Mouse (Mus musculus) ovary, postnatal 10 days (tissue): ENCODE data around the gene Bcl2.

Source experiments
- DNase-seq: peaks from one replicate; pipeline ENCODE4 v3.0.0; 2022; ENCODE audit warnings: low spot score

Bcl2 gene

DNA sequence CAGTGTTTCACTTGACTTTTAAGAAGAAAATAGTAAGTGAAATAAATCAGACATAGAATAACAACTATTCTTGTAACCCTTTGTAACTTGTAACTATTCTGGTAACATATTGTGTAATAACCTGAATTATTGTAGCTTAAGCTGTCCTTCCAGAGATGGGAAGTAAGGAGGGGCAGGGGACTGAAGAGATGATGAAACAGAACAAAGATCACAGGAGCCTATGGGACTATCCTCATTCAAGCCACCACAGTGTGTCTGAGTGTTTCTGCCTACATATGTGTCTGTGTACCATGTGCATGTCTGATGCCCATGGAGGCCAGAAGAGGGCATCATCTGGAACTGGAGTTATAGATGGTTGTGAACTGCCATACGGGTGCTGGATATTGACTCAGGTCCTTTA lies 49.1 kb downstream of the Bcl2 start:
- DNase-seq, result no peak

GRCm38 (mm10) chr1:106662486-106662885 lies 51.6 kb downstream of the Bcl2 start:
- DNase-seq, result no peak

DNA sequence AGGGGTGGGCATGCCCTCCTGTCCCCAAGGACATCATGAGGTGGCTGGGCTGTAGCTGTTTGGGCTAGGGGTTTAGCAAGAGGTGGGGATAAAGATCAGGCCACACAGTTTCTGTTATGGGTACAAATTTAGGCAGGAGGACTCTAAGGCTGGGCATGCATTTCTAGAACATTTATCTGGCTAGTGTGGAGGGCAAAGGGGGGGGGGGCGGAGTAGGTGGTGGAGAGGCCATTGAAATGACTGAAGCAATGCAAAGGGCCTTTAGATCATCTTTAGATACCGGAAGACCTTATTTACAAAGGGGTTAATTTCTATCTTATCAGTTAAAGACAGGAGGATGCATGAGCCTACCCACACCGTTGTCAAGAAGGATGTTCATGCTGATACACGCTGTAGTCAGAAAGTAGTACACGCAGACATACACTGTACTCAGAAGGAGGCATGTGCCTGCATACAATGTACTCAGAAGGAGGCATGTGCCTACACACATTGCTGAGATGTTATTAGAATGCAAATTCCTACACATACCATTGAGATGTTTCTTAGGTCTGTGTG lies 55.7 kb downstream of the Bcl2 start:
- DNase-seq, result no peak

GRCm38 (mm10) chr1:106656207-106656738 lies 57.8 kb downstream of the Bcl2 start:
- no peak for DNase-seq

DNA sequence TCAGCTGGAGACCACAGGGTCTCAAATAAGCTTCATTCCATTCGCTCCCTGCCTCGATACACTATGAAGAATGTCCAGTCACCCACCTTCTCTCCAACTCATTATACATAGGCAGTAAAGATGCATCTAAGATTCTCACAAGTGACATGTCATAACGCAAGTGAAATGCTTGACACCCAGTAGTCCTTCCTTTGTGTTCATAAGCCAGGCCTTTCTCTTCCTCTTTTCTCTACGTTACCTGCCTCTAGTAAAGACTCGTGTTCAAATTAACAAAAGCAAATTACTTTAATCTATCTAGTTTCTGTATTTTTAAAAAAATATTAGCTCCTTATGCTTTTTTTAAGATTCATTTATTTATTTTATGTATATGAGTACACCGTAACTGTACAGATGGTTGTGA lies 59.8 kb downstream of the Bcl2 start:
- no peak for DNase-seq

- no peak for DNase-seq
Measured at GRCm38 (mm10) chr1:106653441-106653860, 60.6 kb downstream of the Bcl2 start.

- no peak for DNase-seq
Measured at GRCm38 (mm10) chr1:106651211-106651610, 62.9 kb downstream of the Bcl2 start.

- DNase-seq, result no peak
Measured at GRCm38 (mm10) chr1:106650427-106650826, 63.6 kb downstream of the Bcl2 start.

DNA sequence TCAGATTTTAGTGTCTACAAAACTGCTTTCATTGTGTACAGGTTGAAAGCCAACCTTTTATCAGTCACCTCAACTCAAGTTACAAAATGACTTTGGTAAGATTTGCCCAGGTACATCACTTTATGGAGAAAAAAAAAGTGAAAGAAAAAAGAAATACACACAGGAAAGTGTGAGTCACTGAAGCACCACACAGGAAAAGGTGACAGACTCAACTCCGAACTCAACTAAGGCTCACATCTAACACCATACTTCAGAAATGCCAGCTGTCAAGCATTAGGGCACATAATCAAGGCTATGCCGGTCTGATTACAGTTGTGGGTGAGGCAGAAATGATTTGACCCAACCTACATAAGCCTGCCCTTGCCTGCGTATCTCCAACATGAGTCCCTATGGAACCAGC lies 66.7 kb downstream of the Bcl2 start:
- no peak for DNase-seq

- DNase-seq, result no peak
Measured at GRCm38 (mm10) chr1:106644566-106644965, 69.5 kb downstream of the Bcl2 start.

DNA sequence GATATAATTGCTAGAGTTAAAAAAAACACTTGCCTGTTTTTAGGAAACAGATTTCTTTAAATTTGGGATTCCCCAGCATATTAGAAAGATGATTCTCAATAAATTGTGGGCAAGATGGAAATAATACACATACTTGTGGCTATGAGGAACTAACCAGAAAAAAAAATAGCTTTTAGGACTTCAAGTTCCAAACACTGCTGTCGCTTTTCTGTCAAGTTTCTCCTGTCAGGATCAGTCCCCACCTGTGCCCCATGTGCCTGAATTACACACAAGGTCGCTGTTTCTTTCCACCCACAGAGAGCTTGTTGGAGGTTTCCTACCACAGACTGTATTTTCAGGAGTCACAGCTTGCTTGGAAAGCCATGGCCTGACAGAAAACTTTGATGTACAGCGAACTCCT lies 70.5 kb downstream of the Bcl2 start:
- no peak for DNase-seq

DNA sequence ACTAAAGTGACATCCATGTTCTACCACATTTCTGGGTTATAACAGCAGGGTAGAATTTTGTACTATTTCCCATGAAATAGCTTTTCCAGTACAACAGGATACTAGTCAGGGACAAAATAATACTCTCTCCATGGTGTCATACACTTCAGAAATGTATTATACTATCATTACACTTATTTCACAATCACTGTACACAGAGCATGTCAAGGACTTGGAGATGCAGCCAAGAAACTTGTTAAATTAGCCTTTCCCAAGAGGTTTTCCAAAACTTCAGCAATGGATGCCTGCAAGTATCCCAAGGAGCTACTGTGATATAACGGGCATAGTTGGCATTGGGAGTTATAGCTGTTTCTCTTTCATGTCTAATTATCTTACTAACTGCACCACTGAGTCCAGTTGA lies 73.5 kb downstream of the Bcl2 start:
- no peak for DNase-seq

- DNase-seq, result no peak
Measured at GRCm38 (mm10) chr1:106637705-106638104, 76.4 kb downstream of the Bcl2 start.

- no peak for DNase-seq
Measured at GRCm38 (mm10) chr1:106636714-106637113, 77.4 kb downstream of the Bcl2 start.

DNA sequence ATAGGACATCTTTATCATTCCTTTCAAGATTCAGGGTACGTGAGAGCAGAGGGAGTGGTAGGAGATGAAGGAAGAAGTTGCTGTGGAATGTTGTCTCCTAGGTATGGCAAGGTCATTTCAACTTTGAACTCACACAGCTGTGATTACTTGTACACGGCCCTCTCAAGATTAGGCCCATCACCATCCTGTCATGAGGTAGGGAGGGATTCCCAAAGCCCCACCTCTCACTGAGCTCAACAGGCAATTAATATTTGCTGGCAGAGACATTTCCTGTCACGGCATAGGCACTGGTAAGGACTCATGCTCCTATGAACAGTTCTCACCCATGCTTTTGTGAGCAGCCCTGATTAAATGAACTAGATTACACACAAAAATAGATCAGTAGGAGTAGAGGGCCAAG lies 80.9 kb downstream of the Bcl2 start:
- no peak for DNase-seq

DNA sequence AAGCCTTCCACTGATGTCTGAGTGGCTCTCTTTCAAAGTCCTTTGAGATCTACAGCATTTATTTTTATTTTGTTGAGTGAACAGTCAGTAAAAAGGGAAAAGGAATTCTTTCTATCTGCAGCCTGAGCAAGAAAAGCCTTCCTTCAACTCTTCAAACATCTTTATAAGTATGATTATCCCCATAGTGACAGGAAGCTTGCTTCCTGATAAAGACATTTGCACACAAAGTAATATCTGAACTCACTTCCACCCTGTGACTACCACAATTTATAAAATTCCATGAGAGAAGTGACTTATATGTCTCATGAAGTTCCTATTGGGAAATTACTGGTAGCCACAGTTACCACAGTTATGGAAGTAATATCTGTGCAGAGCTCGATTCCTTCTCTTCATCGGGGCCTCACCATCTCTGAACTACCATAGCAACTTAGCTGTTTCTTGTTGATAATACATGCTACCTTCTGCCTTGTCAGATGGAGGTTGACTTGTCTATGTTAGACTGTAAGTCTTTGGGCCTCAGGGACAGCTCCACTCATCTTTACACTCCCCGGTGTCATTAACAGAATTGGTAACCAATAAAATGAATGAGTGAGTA lies 82.1 kb downstream of the Bcl2 start:
- DNase-seq, result no peak

GRCm38 (mm10) chr1:106630973-106631372 lies 83.1 kb downstream of the Bcl2 start:
- DNase-seq, result no peak

DNA sequence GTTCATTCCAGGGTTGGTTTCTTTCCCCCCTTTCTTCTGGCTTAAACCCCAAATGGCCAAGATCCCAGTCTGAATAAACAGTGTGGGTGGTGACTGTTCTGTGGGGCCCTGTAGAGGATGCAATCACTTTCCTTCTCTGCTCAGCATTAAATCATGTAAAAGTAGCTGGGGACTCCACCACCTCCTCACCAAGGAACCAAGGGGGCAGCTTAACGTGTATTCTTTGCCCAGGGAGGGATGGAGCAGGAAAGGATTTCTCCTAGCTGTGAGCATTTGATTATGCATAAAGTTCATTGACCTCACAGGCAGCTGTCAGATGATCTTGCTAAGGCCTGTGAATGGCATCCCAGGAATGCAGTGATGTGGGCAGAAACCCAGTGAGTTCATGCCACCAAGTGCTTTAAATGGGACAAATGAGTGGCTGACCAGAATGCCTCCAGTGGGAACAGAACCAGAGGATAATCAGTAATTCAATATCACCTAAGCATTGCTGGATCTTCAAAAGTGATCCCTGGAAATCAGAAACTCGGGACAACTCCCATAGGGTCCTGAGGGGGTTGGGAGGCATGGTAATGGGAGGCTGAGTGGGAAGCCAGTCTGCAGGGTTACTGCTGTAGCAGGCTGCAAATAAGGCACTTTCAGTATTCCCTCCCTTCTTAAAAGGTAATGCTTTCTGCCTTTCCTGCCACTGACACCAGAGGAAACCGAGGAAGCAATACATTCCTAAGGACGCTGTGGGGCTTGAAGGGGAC lies 84.0 kb downstream of the Bcl2 start:
- DNase-seq, result no peak

- DNase-seq, result no peak
Measured at GRCm38 (mm10) chr1:106629470-106629830, 84.6 kb downstream of the Bcl2 start.

DNA sequence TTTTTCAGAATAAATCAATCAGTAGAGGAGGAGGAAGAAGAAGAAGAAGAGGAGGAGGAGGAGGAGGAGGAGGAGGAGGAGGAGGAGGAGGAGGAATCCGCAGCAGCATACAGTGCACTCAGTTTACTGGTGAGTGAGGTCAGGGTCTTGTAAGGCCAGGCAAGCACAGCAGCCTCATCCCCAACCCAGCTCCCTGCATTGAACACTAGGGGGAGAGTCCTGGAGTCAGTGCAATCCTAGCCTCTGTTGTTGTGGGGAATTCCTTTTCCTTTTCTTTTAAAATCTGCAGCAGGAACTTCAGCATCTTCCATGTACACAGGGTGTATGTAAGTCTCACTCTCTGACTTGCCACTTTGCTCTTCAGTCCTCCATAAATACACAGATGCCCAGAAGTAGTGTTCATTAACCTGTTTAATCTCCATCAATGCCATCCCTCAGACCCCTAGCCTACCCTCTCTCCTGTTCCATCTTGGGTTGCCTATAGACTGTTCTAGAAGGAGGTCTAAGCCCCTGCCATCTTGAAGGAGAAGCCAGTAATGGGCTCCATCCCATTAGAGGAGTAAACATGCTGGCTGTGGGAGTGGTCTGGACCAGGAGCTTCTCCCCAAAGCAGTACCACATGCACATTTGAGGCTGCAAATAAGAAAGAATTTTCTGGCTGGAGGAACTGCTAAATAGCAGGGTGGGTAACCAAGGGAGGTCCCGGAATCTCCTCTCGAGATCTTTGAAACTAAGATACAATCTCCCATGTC lies 85.2 kb downstream of the Bcl2 start:
- no peak for DNase-seq

- DNase-seq, result no peak
Measured at GRCm38 (mm10) chr1:106628279-106628678, 85.8 kb downstream of the Bcl2 start.

GRCm38 (mm10) chr1:106627241-106627640 lies 86.8 kb downstream of the Bcl2 start:
- DNase-seq, result no peak
